Mouse (Mus musculus): Measurements from ENCODE around the gene C2cd4b.

The C2cd4b gene

GRCm38 (mm10) chr9:67774201-67774600 is 15.0 kb downstream of the C2cd4b start:
- no peak for DNase-seq (ENCODE audit: low spot score)

GRCm38 (mm10) chr9:67778553-67778952 is 19.3 kb downstream of the C2cd4b start:
- DNase-seq (ENCODE audit: low spot score), result peak; percentile 12

- peak; percentile 32 for DNase-seq (ENCODE audit: low spot score)
Measured at GRCm38 (mm10) chr9:67782786-67783185, 23.5 kb downstream of the C2cd4b start.

- DNase-seq (ENCODE audit: low spot score), result no peak
Measured at GRCm38 (mm10) chr9:67783464-67783863, 24.2 kb downstream of the C2cd4b start.

GRCm38 (mm10) chr9:67783925-67784324 is 24.7 kb downstream of the C2cd4b start:
- DNase-seq (ENCODE audit: low spot score), result peak; percentile 36

- no peak for DNase-seq (ENCODE audit: low spot score)
Measured at GRCm38 (mm10) chr9:67786311-67786710, 27.1 kb downstream of the C2cd4b start.

GRCm38 (mm10) chr9:67787671-67788070 is 28.4 kb downstream of the C2cd4b start:
- no peak for DNase-seq (ENCODE audit: low spot score)

GRCm38 (mm10) chr9:67792405-67792804 is 33.2 kb downstream of the C2cd4b start:
- DNase-seq (ENCODE audit: low spot score), result no peak

GRCm38 (mm10) chr9:67793501-67793900 is 34.3 kb downstream of the C2cd4b start:
- no peak for DNase-seq (ENCODE audit: low spot score)

GRCm38 (mm10) chr9:67794216-67794615 is 35.0 kb downstream of the C2cd4b start:
- DNase-seq (ENCODE audit: low spot score), result no peak

- no peak for DNase-seq (ENCODE audit: low spot score)
Measured at GRCm38 (mm10) chr9:67794668-67795067, 35.4 kb downstream of the C2cd4b start.

- DNase-seq (ENCODE audit: low spot score), result peak; percentile 42
Measured at GRCm38 (mm10) chr9:67795205-67795675, 36.0 kb downstream of the C2cd4b start.

- DNase-seq (ENCODE audit: low spot score), result no peak
Measured at GRCm38 (mm10) chr9:67799078-67799819, 40.0 kb downstream of the C2cd4b start.

- DNase-seq (ENCODE audit: low spot score), result peak; percentile 78
Measured at GRCm38 (mm10) chr9:67802241-67802640, 43.0 kb downstream of the C2cd4b start.

GRCm38 (mm10) chr9:67807000-67807399 is 47.8 kb downstream of the C2cd4b start:
- no peak for DNase-seq (ENCODE audit: low spot score)

- DNase-seq (ENCODE audit: low spot score), result no peak
Measured at GRCm38 (mm10) chr9:67810527-67810926, 51.3 kb downstream of the C2cd4b start.
